Mouse (Mus musculus): Measurements from ENCODE around the gene Alox5ap. TPM values are rescaled to one million over a fixed set of nuclear protein-coding genes. Genes with fewer than 3 reads are reported as not detected.

The Alox5ap gene
- polyA plus RNA-seq, 1 experiment: 50.1 TPM

- WGBS: 98% methylated on average over 6 of the region's 6 CpGs
- Histone ChIP-seq H3K4me3 (ENCODE audit: control insufficient read depth, insufficient read depth, low read length) (no peak overlapping the region), H3K27me3 (ENCODE audit: control insufficient read depth, insufficient read depth, low read length) (no peaks in the 10 kb centered on the region), H3K27ac (ENCODE audit: control insufficient read depth, insufficient read depth, low read length) (no peak overlapping the region), H3K36me3 (ENCODE audit: control insufficient read depth, insufficient read depth, low read length) (no peaks in the 10 kb centered on the region), H3K4me1 (replicated peaks; ENCODE audit: control insufficient read depth, insufficient read depth, low read length) (no peaks in the 10 kb centered on the region)
- DNase-seq: no peak
- TF ChIP-seq CTCF (IDR thresholded peaks at IDR 0.05; ENCODE audit: borderline replicate concordance, control insufficient read depth, extremely low read depth, insufficient read depth, low read length, poor library complexity) (no peak), POLR2A (IDR thresholded peaks at IDR 0.05; ENCODE audit: control insufficient read depth, extremely low read depth, insufficient read depth, low read length, poor library complexity) (no peak)
These were observed 32.2 kb downstream of the Alox5ap start for GRCm38 (mm10) chr5:149296808-149297207.

GRCm38 (mm10) chr5:149297464-149297863 is 32.9 kb downstream of the Alox5ap start:
- H3K27me3 ChIP-seq (ENCODE audit: control insufficient read depth, insufficient read depth, low read length): no peaks in the 10 kb centered on the region
- WGBS: 91% methylated on average over 2 of the region's 2 CpGs
- no peak for DNase-seq

GRCm38 (mm10) chr5:149298234-149298633 is 33.7 kb downstream of the Alox5ap start:
- no peak for DNase-seq
- no peak for TF ChIP-seq CTCF (IDR thresholded peaks at IDR 0.05; ENCODE audit: borderline replicate concordance, control insufficient read depth, extremely low read depth, insufficient read depth, low read length, poor library complexity)
- TF ChIP-seq POLR2A (IDR thresholded peaks at IDR 0.05; ENCODE audit: control insufficient read depth, extremely low read depth, insufficient read depth, low read length, poor library complexity): no peak
- H3K27ac ChIP-seq (ENCODE audit: control insufficient read depth, insufficient read depth, low read length): no peak overlapping the region
- no peaks in the 10 kb centered on the region for H3K27me3 ChIP-seq (ENCODE audit: control insufficient read depth, insufficient read depth, low read length)
- 72% methylated on average over 4 of the region's 4 CpGs for WGBS
- no peak overlapping the region for H3K4me3 ChIP-seq (ENCODE audit: control insufficient read depth, insufficient read depth, low read length)
- no peaks in the 10 kb centered on the region for H3K4me1 ChIP-seq (replicated peaks; ENCODE audit: control insufficient read depth, insufficient read depth, low read length)
- no peaks in the 10 kb centered on the region for H3K36me3 ChIP-seq (ENCODE audit: control insufficient read depth, insufficient read depth, low read length)

More at GRCm38 (mm10) chr5:149297464-149297863, 32.9 kb downstream of the Alox5ap start:
- no peak for TF ChIP-seq CTCF (IDR thresholded peaks at IDR 0.05; ENCODE audit: borderline replicate concordance, control insufficient read depth, extremely low read depth, insufficient read depth, low read length, poor library complexity)
- no peak for TF ChIP-seq POLR2A (IDR thresholded peaks at IDR 0.05; ENCODE audit: control insufficient read depth, extremely low read depth, insufficient read depth, low read length, poor library complexity)
- Histone ChIP-seq H3K4me3 (ENCODE audit: control insufficient read depth, insufficient read depth, low read length) (no peak overlapping the region), H3K36me3 (ENCODE audit: control insufficient read depth, insufficient read depth, low read length) (no peaks in the 10 kb centered on the region), H3K4me1 (replicated peaks; ENCODE audit: control insufficient read depth, insufficient read depth, low read length) (no peaks in the 10 kb centered on the region), H3K27ac (ENCODE audit: control insufficient read depth, insufficient read depth, low read length) (no peak overlapping the region)

- peak; percentile 85 for DNase-seq
- peaks cover 28% of the 10 kb centered on the region for H3K4me1 ChIP-seq (replicated peaks; ENCODE audit: control insufficient read depth, insufficient read depth, low read length)
- H3K36me3 ChIP-seq (ENCODE audit: control insufficient read depth, insufficient read depth, low read length): no peaks in the 10 kb centered on the region
- peak overlapping the region; percentile 96 for H3K27ac ChIP-seq (ENCODE audit: control insufficient read depth, insufficient read depth, low read length)
- H3K4me3 ChIP-seq (ENCODE audit: control insufficient read depth, insufficient read depth, low read length): peak overlapping the region; percentile 14; the same call in 1 of the 2 replicates
- no peaks in the 10 kb centered on the region for H3K27me3 ChIP-seq (ENCODE audit: control insufficient read depth, insufficient read depth, low read length)
- no peak for TF ChIP-seq POLR2A (IDR thresholded peaks at IDR 0.05; ENCODE audit: control insufficient read depth, extremely low read depth, insufficient read depth, low read length, poor library complexity)
- no peak for TF ChIP-seq CTCF (IDR thresholded peaks at IDR 0.05; ENCODE audit: borderline replicate concordance, control insufficient read depth, extremely low read depth, insufficient read depth, low read length, poor library complexity)
- WGBS: 59% methylated on average over 23 of the region's 23 CpGs
These were observed 48.5 kb downstream of the Alox5ap start for GRCm38 (mm10) chr5:149312884-149313652.

- peak overlapping the region; percentile 86; the same call in 1 of the 2 replicates for H3K27ac ChIP-seq (ENCODE audit: control insufficient read depth, insufficient read depth, low read length)
- no peak for DNase-seq
- 95% methylated on average over 12 of the region's 12 CpGs for WGBS
These were observed 50.0 kb downstream of the Alox5ap start for GRCm38 (mm10) chr5:149314514-149315081.

GRCm38 (mm10) chr5:149316926-149317325 is 52.4 kb downstream of the Alox5ap start:
- Histone ChIP-seq H3K4me3 (ENCODE audit: control insufficient read depth, insufficient read depth, low read length) (no peak overlapping the region), H3K27ac (ENCODE audit: control insufficient read depth, insufficient read depth, low read length) (no peak overlapping the region), H3K4me1 (replicated peaks; ENCODE audit: control insufficient read depth, insufficient read depth, low read length) (peaks cover 54% of the 10 kb centered on the region), H3K27me3 (ENCODE audit: control insufficient read depth, insufficient read depth, low read length) (no peaks in the 10 kb centered on the region), H3K36me3 (ENCODE audit: control insufficient read depth, insufficient read depth, low read length) (no peaks in the 10 kb centered on the region)
- no peak for DNase-seq
- 56% methylated on average over 4 of the region's 4 CpGs for WGBS
- no peak for TF ChIP-seq POLR2A (IDR thresholded peaks at IDR 0.05; ENCODE audit: control insufficient read depth, extremely low read depth, insufficient read depth, low read length, poor library complexity)
- no peak for TF ChIP-seq CTCF (IDR thresholded peaks at IDR 0.05; ENCODE audit: borderline replicate concordance, control insufficient read depth, extremely low read depth, insufficient read depth, low read length, poor library complexity)

More at GRCm38 (mm10) chr5:149314514-149315081, 50.0 kb downstream of the Alox5ap start:
- Histone ChIP-seq H3K4me1 (replicated peaks; ENCODE audit: control insufficient read depth, insufficient read depth, low read length) (peaks cover 37% of the 10 kb centered on the region), H3K4me3 (ENCODE audit: control insufficient read depth, insufficient read depth, low read length) (no peak overlapping the region), H3K36me3 (ENCODE audit: control insufficient read depth, insufficient read depth, low read length) (no peaks in the 10 kb centered on the region), H3K27me3 (ENCODE audit: control insufficient read depth, insufficient read depth, low read length) (no peaks in the 10 kb centered on the region)
- TF ChIP-seq CTCF (IDR thresholded peaks at IDR 0.05; ENCODE audit: borderline replicate concordance, control insufficient read depth, extremely low read depth, insufficient read depth, low read length, poor library complexity) (no peak), POLR2A (IDR thresholded peaks at IDR 0.05; ENCODE audit: control insufficient read depth, extremely low read depth, insufficient read depth, low read length, poor library complexity) (no peak)

Measured in thymus, adult 2 months (tissue).